Mouse (Mus musculus): ENCODE data around the gene Myo18a. TPM values are rescaled to one million over a fixed set of nuclear protein-coding genes. Genes with fewer than 3 reads are reported as not detected.

Gene Myo18a
- total and polyA plus RNA-seq, 2 experiments from 2014 or later, result 82.5 to 218 TPM

GRCm38 (mm10) chr11:77836751-77837150, 73.7 kb downstream of the Myo18a start:
- Histone ChIP-seq H3K9ac (replicated peaks; ENCODE audit: low read depth, low read length) (no peak overlapping the region), H3K4me1 (ENCODE audit: control insufficient read depth, insufficient read depth) (peaks cover 15% of the 10 kb centered on the region), H3K27me3 (ENCODE audit: control insufficient read depth, insufficient read depth, low read length) (no peaks in the 10 kb centered on the region), H3K9me3 (replicated peaks; ENCODE audit: control insufficient read depth, low read length) (no peaks in the 10 kb centered on the region), H3K4me2 (ENCODE audit: low read depth, low read length) (no peak overlapping the region), H3K27ac (ENCODE audit: low read depth) (peak overlapping the region; percentile 93), H3K4me3 (ENCODE audit: low read depth, low read length) (no peak overlapping the region), H3K36me3 (replicated peaks; ENCODE audit: control insufficient read depth, insufficient read depth, low read length) (peaks cover 99% of the 10 kb centered on the region)
- TF ChIP-seq CTCF (IDR thresholded peaks at IDR 0.05; ENCODE audit: low read depth) (no peak), EP300 (IDR thresholded peaks at IDR 0.05; ENCODE audit: low read depth) (no peak)
- 34% methylated on average over 4 of the region's 4 CpGs for WGBS
- peak; percentile 67 for DNase-seq (ENCODE audit: low spot score)
- ATAC-seq (ENCODE audit: insufficient read depth, low read depth), result peak; percentile 86

- Histone ChIP-seq H3K27me3 (ENCODE audit: control insufficient read depth, insufficient read depth, low read length) (no peaks in the 10 kb centered on the region), H3K4me2 (ENCODE audit: low read depth, low read length) (no peak overlapping the region), H3K9me3 (replicated peaks; ENCODE audit: control insufficient read depth, low read length) (no peaks in the 10 kb centered on the region), H3K36me3 (replicated peaks; ENCODE audit: control insufficient read depth, insufficient read depth, low read length) (peaks cover 99% of the 10 kb centered on the region), H3K4me3 (ENCODE audit: low read depth, low read length) (no peak overlapping the region), H3K4me1 (ENCODE audit: control insufficient read depth, insufficient read depth) (peaks cover 15% of the 10 kb centered on the region), H3K27ac (ENCODE audit: low read depth) (no peak overlapping the region), H3K9ac (replicated peaks; ENCODE audit: low read depth, low read length) (no peak overlapping the region)
- no peak for TF ChIP-seq EP300 (IDR thresholded peaks at IDR 0.05; ENCODE audit: low read depth)
- TF ChIP-seq CTCF (IDR thresholded peaks at IDR 0.05; ENCODE audit: low read depth), result no peak
- DNase-seq (ENCODE audit: low spot score) (no peak), ATAC-seq (ENCODE audit: insufficient read depth, low read depth) (no peak)
- WGBS, result 78% methylated on average over 5 of the region's 5 CpGs
Observed at GRCm38 (mm10) chr11:77837856-77838255, 74.8 kb downstream of the Myo18a start.

GRCm38 (mm10) chr11:77840523-77841245, 77.6 kb downstream of the Myo18a start:
- ATAC-seq (ENCODE audit: insufficient read depth, low read depth) (no peak), DNase-seq (ENCODE audit: low spot score) (no peak)
- peaks cover 98% of the 10 kb centered on the region for H3K36me3 ChIP-seq (replicated peaks; ENCODE audit: control insufficient read depth, insufficient read depth, low read length)
- 78% methylated on average over 16 of the region's 16 CpGs for WGBS
- no peaks in the 10 kb centered on the region for H3K27me3 ChIP-seq (ENCODE audit: control insufficient read depth, insufficient read depth, low read length)
- H3K9ac ChIP-seq (replicated peaks; ENCODE audit: low read depth, low read length), result no peak overlapping the region
- H3K9me3 ChIP-seq (replicated peaks; ENCODE audit: control insufficient read depth, low read length), result no peaks in the 10 kb centered on the region
- H3K4me2 ChIP-seq (ENCODE audit: low read depth, low read length), result no peak overlapping the region
- H3K4me3 ChIP-seq (ENCODE audit: low read depth, low read length), result no peak overlapping the region
- H3K27ac ChIP-seq (ENCODE audit: low read depth), result no peak overlapping the region
- TF ChIP-seq CTCF (IDR thresholded peaks at IDR 0.05; ENCODE audit: low read depth) (no peak), EP300 (IDR thresholded peaks at IDR 0.05; ENCODE audit: low read depth) (no peak)
- H3K4me1 ChIP-seq (ENCODE audit: control insufficient read depth, insufficient read depth), result peaks cover 15% of the 10 kb centered on the region

GRCm38 (mm10) chr11:77843068-77843905, 80.2 kb downstream of the Myo18a start:
- Histone ChIP-seq H3K9me3 (replicated peaks; ENCODE audit: control insufficient read depth, low read length) (no peaks in the 10 kb centered on the region), H3K27me3 (ENCODE audit: control insufficient read depth, insufficient read depth, low read length) (no peaks in the 10 kb centered on the region), H3K4me3 (ENCODE audit: low read depth, low read length) (no peak overlapping the region), H3K9ac (replicated peaks; ENCODE audit: low read depth, low read length) (no peak overlapping the region), H3K4me2 (ENCODE audit: low read depth, low read length) (no peak overlapping the region), H3K27ac (ENCODE audit: low read depth) (no peak overlapping the region), H3K36me3 (replicated peaks; ENCODE audit: control insufficient read depth, insufficient read depth, low read length) (peaks cover 98% of the 10 kb centered on the region), H3K4me1 (ENCODE audit: control insufficient read depth, insufficient read depth) (no peaks in the 10 kb centered on the region)
- 85% methylated on average over 20 of the region's 21 CpGs for WGBS
- DNase-seq (ENCODE audit: low spot score) (no peak), ATAC-seq (ENCODE audit: insufficient read depth, low read depth) (no peak)
- TF ChIP-seq EP300 (IDR thresholded peaks at IDR 0.05; ENCODE audit: low read depth) (no peak), CTCF (IDR thresholded peaks at IDR 0.05; ENCODE audit: low read depth) (no peak)

GRCm38 (mm10) chr11:77843906-77844200, 80.8 kb downstream of the Myo18a start:
- Histone ChIP-seq H3K9me3 (replicated peaks; ENCODE audit: control insufficient read depth, low read length) (no peaks in the 10 kb centered on the region), H3K27ac (ENCODE audit: low read depth) (no peak overlapping the region), H3K36me3 (replicated peaks; ENCODE audit: control insufficient read depth, insufficient read depth, low read length) (peaks cover 96% of the 10 kb centered on the region), H3K27me3 (ENCODE audit: control insufficient read depth, insufficient read depth, low read length) (no peaks in the 10 kb centered on the region), H3K4me1 (ENCODE audit: control insufficient read depth, insufficient read depth) (no peaks in the 10 kb centered on the region), H3K9ac (replicated peaks; ENCODE audit: low read depth, low read length) (no peak overlapping the region), H3K4me3 (ENCODE audit: low read depth, low read length) (no peak overlapping the region), H3K4me2 (ENCODE audit: low read depth, low read length) (no peak overlapping the region)
- WGBS, result 66% methylated on average over 4 of the region's 4 CpGs
- DNase-seq (ENCODE audit: low spot score) (no peak), ATAC-seq (ENCODE audit: insufficient read depth, low read depth) (no peak)
- no peak for TF ChIP-seq CTCF (IDR thresholded peaks at IDR 0.05; ENCODE audit: low read depth)
- TF ChIP-seq EP300 (IDR thresholded peaks at IDR 0.05; ENCODE audit: low read depth), result no peak

Data from heart, postnatal 0 days (tissue).